Mouse (Mus musculus) megakaryocyte, embryonic 14.5 days (primary cell): ENCODE data around the gene Ranbp3.

Source experiments
- FLI1 ChIP-seq: IDR thresholded peaks from 2 replicates; pipeline ENCODE4 v1.6.1; 2012; ENCODE audit warnings: low read length, inconsistent platforms, mixed read lengths
- GATA1 ChIP-seq: IDR thresholded peaks from 3 replicates; pipeline ENCODE4 v1.6.1; 2012; ENCODE audit warnings: mixed read lengths, low read length, inconsistent platforms, borderline replicate concordance

- TF ChIP-seq GATA1 (no peak), FLI1 (no peak)
These were observed 27.4 kb downstream of the Ranbp3 start for GRCm38 (mm10) chr17:56700451-56700850.
